In genomic region chr12:109749711-109750243, GRCm38 (mm10) we compare ENCODE assay signal across 9 mouse cellular contexts.
A peak's percentile ranks its signal among the peaks of the same experiment; 100 is the strongest.
DNase-seq lines count a peak whose midpoint lies in the region; ATAC-seq lines count a peak whose summit lies in the region.
"Had no signal": no experiment of that assay in that cellular context is flagged by ENCODE, and none has a peak within 500 bp of the region (broad histone marks: within the 10 kb centered on the region; RNA-seq: fewer than 3 reads in every experiment).

No protein-coding gene starts in this region.

- H3K4me3 ChIP-seq in intestine, embryonic 15.5 days (replicated peaks), result no peak overlapping the region
- no peak overlapping the region for H3K4me3 ChIP-seq in liver, embryonic 11.5 days (ENCODE audit: low read depth, low read length)
- H3K4me3 ChIP-seq in neural tube, embryonic 12.5 days, result no peak overlapping the region

- H3K4me1 ChIP-seq in intestine, embryonic 15.5 days (replicated peaks), result peaks cover 37% of the 10 kb centered on the region
- no peaks in the 10 kb centered on the region; the same call in none of the 2 replicates for H3K4me1 ChIP-seq in liver, embryonic 11.5 days (replicated peaks; ENCODE audit: control insufficient read depth, insufficient read depth, low read length)
- peaks cover 56% of the 10 kb centered on the region for H3K4me1 ChIP-seq in neural tube, embryonic 12.5 days

- no peaks in the 10 kb centered on the region for H3K36me3 ChIP-seq in intestine, embryonic 15.5 days
- H3K36me3 ChIP-seq in liver, embryonic 11.5 days (ENCODE audit: control insufficient read depth, insufficient read depth, low read length), result no peaks in the 10 kb centered on the region
- peaks cover 5% of the 10 kb centered on the region; the same call in 1 of the 2 replicates for H3K36me3 ChIP-seq in neural tube, embryonic 12.5 days
- H3K36me3 ChIP-seq: G1E had no signal

- DNase-seq in layer of hippocampus, adult 11-12 months (ENCODE audit: low spot score), result peak; percentile 60
- no peak for DNase-seq in layer of hippocampus, adult 9-10 months (ENCODE audit: low spot score)
- DNase-seq in embryo, embryonic 10.5 days (ENCODE audit: low spot score), result peak; percentile 79
- DNase-seq in gastrocnemius, postnatal 36 days, result peak; percentile 12 to 29
- DNase-seq in liver, embryonic 11.5 days (ENCODE audit: low spot score), result peak; percentile 57
- peak; percentile 35 for DNase-seq in urinary bladder, adult 2 months (ENCODE audit: low spot score)

- 0 out of 2 replicates have a peak overlapping the region, but pooled peaks have one; percentile 1 for H3K9ac ChIP-seq in intestine, embryonic 15.5 days
- H3K9ac ChIP-seq in liver, embryonic 11.5 days (ENCODE audit: low read depth, low read length), result no peak overlapping the region
- peak overlapping the region; percentile 30; the same call in 1 of the 2 replicates for H3K9ac ChIP-seq in neural tube, embryonic 12.5 days

- intact Hi-C loops in gastrocnemius, postnatal 36 days (cut with DNase I), result no loop called here

- no peaks in the 10 kb centered on the region for H3K27me3 ChIP-seq in intestine, embryonic 15.5 days (replicated peaks)
- no peaks in the 10 kb centered on the region for H3K27me3 ChIP-seq in liver, embryonic 11.5 days (replicated peaks; ENCODE audit: control insufficient read depth, insufficient read depth, low read length)
- peaks cover 4% of the 10 kb centered on the region; the same call in 1 of the 2 replicates for H3K27me3 ChIP-seq in neural tube, embryonic 12.5 days (replicated peaks)

- H3K9me3 ChIP-seq in intestine, embryonic 15.5 days, result no peaks in the 10 kb centered on the region
- no peaks in the 10 kb centered on the region for H3K9me3 ChIP-seq in liver, embryonic 11.5 days (ENCODE audit: control insufficient read depth, low read length)
- H3K9me3 ChIP-seq in neural tube, embryonic 12.5 days, result no peaks in the 10 kb centered on the region

- 3% methylated on average over 14 of the region's 14 CpGs for WGBS in intestine, embryonic 15.5 days
- WGBS in liver, embryonic 11.5 days, result 15% methylated on average over 14 of the region's 14 CpGs
- under 1% methylated on average over 14 of the region's 14 CpGs for WGBS in neural tube, embryonic 12.5 days

- peak overlapping the region; percentile 42 for H3K4me2 ChIP-seq in intestine, embryonic 15.5 days (replicated peaks)
- peak overlapping the region; percentile 32 for H3K4me2 ChIP-seq in liver, embryonic 11.5 days
- H3K4me2 ChIP-seq in neural tube, embryonic 12.5 days (replicated peaks), result peak overlapping the region; percentile 48

- peak overlapping the region; percentile 72 for H3K27ac ChIP-seq in intestine, embryonic 15.5 days
- H3K27ac ChIP-seq in liver, embryonic 11.5 days (ENCODE audit: low read depth, low read length), result peak overlapping the region; percentile 60; the same call in 1 of the 2 replicates
- peak overlapping the region; percentile 70 for H3K27ac ChIP-seq in neural tube, embryonic 12.5 days

- ATAC-seq in intestine, embryonic 15.5 days, result peak; percentile 88
- ATAC-seq in liver, embryonic 11.5 days (replicated peaks; ENCODE audit: low FRiP score), result peak; percentile 40
- ATAC-seq in neural tube, embryonic 12.5 days (ENCODE audit: low FRiP score, low read depth), result peak; percentile 85
